Mouse (Mus musculus) bone marrow macrophage, adult 2 months (primary cell): ENCODE results near the gene Ttc6.

ENCODE experiments used
- CTCF ChIP-seq: IDR thresholded peaks from 2 replicates; pipeline ENCODE4 v1.5.1; 2012; ENCODE audit warnings: low read depth, mild to moderate bottlenecking, low read length, moderate library complexity
- POLR2A ChIP-seq: IDR thresholded peaks from 2 replicates; pipeline ENCODE4 v1.6.1; 2012; ENCODE audit warnings: mild to moderate bottlenecking, low read depth, low read length, borderline replicate concordance

GRCm38 (mm10) chr12:57547890-57548289 lies 16.0 kb upstream of the Ttc6 start:
- no peak for TF ChIP-seq CTCF
- TF ChIP-seq POLR2A: no peak
